Mouse (Mus musculus): ENCODE results near the gene Spint2.

The Spint2 gene

GRCm38 (mm10) chr7:29304463-29305262 is 23.0 kb upstream of the Spint2 start:
- no peak for DNase-seq (ENCODE audit: low spot score)

- peak; percentile 81 for DNase-seq (ENCODE audit: low spot score)
These were observed 22.2 kb upstream of the Spint2 start, which contains the start of gene Dpf1 for GRCm38 (mm10) chr7:29303738-29304462. Gene Dpf1 (plus strand): TSS chr7:29303951.

GRCm38 (mm10) chr7:29302641-29303040 is 20.9 kb upstream of the Spint2 start:
- no peak for DNase-seq (ENCODE audit: low spot score)

DNA sequence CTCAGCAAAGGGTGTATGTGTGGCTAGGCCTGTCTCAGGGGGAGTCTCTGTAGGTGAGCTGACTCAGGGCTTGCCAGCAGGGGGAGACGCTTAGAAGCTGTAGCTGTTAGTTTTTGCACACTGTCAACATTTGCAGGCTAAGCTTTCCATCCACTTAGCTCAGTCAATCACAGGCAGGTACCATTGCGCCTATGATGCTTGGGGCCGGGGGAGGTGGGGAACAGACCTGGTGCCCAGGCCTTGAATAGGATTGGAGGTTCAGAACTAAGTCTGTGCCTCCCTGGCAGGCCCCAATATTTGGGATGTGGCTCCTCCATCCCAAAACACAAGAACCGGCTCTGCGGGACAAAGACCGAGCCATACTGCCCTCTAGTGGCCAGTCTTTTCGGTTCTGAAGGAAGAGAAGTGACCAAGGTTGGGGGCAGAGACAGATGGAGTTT is 19.4 kb upstream of the Spint2 start:
- no peak for DNase-seq (ENCODE audit: low spot score)

GRCm38 (mm10) chr7:29296998-29297397 is 15.3 kb upstream of the Spint2 start:
- DNase-seq (ENCODE audit: low spot score) = no peak

DNA sequence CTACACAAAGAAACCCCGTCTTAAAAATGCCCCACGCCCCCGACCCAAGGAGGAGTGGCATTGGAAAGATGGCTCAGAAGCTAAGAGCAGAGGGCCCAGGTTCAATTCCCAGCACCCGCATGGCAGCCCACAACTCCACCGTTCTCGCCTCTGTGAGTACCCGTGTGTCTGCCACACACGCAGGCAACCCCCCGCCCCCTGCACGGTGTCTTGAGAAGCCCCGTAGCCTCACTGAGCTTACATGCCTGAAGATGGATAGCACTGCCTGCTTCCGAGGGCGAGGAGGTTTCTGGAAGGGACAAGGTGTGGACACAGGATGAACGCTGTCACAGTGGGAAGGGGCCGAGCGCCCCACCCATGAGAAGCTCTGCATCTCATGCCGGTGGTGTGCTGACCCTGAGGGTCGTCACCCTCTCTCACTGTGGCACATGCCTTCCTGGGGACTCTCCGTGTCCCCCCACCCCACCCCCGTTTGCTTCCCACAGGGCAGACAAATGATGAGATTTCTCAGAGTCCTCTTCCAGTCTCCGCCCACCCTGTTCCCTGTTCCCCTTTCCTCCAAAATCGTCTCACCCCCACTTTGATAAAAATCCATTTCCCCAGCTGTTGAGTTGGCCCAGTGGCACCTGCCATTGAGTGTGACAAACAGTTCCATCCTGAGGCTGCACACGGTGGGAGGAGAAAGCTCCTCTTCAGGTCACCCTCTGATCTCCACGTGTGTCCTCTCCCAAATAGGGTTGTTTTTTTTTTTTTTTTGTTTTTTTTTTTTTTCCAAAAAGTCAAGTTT is 14.3 kb upstream of the Spint2 start:
- no peak for DNase-seq (ENCODE audit: low spot score)

GRCm38 (mm10) chr7:29294111-29294761 is 12.5 kb upstream of the Spint2 start:
- DNase-seq (ENCODE audit: low spot score) = no peak

GRCm38 (mm10) chr7:29293131-29294065 is 11.7 kb upstream of the Spint2 start:
- peak; percentile 53 for DNase-seq (ENCODE audit: low spot score)

GRCm38 (mm10) chr7:29292458-29293098 is 10.9 kb upstream of the Spint2 start:
- no peak for DNase-seq (ENCODE audit: low spot score)

- no peak for DNase-seq (ENCODE audit: low spot score)
These were observed 10.1 kb upstream of the Spint2 start for GRCm38 (mm10) chr7:29291616-29292457.

- DNase-seq (ENCODE audit: low spot score) = peak; percentile 38
These were observed 9.2 kb upstream of the Spint2 start for GRCm38 (mm10) chr7:29290691-29291485.

DNA sequence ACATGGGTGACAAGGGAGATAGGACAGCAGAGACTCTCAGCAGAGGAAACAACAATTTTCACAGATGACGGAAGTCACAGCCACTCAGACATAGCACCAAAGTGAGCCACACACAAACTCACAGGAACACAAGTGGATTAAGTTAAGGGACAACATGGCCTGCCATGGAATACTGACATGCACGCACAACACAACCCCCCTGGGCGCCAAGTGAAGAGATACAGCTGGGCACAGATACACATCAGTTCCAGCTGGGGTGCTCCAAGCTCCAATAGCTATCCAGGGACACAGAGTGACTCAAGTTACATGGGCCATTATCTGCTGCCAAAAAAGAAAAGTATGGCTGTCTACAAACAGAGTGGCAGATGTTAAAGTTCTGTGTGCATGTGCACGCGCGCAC is 8.1 kb upstream of the Spint2 start:
- no peak for DNase-seq (ENCODE audit: low spot score)

DNA sequence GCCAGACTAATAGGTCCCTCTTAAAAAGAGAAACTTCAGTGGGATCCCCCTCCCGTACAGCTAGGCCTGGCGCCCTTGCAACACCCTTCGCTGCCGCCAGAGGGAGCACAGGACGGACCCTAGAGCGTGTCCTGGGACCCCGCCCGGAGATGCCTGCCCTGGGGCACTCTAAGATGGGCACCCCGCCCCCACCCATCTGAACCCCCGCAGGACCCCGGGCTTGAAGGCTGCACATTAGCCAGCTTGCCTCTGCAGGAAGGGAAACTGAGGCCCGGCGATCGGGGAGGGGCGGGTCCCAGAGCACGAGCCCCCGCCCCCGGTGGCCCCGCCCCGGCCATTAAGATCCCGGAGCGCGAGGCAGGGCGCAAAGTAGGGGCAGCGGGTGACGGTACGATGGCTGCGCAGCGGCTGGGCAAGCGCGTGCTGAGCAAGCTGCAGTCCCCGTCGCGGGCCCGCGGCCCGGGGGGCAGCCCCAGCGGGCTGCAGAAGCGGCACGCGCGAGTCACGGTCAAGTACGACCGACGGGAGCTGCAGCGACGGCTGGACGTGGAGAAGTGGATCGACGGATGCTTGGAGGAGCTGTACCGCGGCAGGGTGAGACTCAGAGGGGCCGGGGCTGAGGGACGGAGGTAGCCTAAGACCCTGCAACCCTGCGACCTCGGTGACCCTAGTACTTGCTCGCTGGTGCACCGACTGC is 7.4 kb upstream of the Spint2 start, which contains the start of gene Ppp1r14a:
Gene Ppp1r14a, plus strand, starts transcription at position 367 of the 697 bp plus-strand sequence.
- DNase-seq (ENCODE audit: low spot score) = peak; percentile 79

DNA sequence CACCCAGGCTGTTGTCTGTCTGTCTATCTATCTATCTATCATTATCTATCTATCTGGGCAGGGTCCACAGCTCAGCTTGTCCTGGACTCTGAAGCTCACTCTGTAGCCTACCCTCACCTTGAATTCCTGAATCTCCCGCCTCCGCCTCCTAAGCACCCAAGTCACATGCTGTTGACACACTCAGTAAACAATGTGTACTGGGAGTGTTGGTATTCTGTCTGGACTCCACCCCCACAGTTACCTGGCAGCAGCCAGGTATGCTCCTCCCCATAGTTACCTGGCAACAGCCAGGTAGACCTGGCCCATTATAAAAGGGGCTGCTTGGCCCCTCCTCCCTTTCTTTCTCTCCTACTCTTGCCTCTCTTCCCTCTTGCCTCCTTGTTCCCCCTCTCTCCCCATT is 6.4 kb upstream of the Spint2 start:
- DNase-seq (ENCODE audit: low spot score) = no peak

- no peak for DNase-seq (ENCODE audit: low spot score)
These were observed 5.8 kb upstream of the Spint2 start for GRCm38 (mm10) chr7:29287481-29287880.

DNA sequence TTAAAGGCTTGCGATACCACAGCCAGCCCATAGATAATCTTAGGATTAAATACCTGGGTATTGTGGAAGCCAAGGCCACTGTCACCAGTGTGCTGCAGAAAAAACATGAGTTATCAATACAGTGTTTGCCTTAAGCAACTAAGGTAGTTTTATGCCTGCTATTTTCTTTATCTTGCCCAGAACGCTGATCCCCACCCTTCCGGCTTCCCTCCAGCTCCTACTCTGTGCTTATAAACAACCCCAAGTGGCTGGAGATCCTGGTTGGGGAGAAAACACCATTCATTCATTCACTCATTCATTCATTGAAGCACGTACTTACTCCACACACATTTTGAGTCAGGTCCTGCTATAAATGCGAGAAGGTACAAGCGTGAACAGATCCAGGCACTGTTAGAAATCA is 2.8 kb upstream of the Spint2 start:
- DNase-seq (ENCODE audit: low spot score) = no peak

DNA sequence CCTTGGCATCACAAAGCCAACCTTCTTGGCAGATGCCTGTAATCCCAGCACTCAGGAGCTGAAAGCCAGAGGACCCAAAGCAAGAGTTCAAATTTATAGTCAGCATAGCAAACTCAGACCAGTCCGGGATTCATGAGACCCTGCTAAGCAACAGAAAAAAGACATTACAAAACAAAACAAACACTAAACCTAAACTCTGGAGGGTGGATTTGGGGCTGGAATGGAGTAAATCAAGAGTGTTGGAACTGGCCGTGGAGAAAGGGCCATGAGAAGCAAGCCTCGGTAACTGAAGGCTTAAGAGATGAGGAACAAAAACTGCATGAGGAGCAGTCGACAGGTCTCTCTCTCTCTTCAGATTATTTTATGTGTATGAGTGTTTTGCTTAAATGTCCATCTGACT is 2.2 kb upstream of the Spint2 start:
- DNase-seq (ENCODE audit: low spot score) = no peak

DNA sequence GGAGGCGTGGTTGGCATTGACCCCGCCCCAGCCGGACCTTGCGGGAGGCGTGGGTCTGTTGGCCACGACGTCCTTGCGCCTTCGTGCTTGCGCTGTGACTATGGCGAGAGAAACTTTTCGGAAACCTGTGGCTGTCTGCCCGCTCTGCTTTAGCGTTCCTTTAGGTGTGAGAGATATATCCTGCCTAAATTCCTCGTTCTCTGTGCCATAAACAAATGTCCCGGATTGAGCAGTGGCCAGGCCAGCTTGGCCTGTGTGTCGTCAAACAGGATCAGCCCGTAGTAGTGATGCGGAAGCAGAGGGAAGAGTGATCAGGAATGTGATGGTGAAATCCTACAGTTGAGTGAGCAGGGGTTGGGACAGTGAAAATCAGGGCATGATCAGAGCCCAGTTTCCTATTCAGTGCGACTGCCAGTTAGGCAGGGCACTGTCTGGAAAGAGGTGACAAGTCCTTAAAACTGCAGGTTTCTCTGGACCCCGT is 402 bp upstream of the Spint2 start:
- no peak for DNase-seq (ENCODE audit: low spot score)

All from ovary, postnatal 36 days (tissue).